Mouse (Mus musculus) kidney, postnatal 0 days (tissue): Measurements from ENCODE around the gene Wdr59. TPM values are rescaled to one million over a fixed set of nuclear protein-coding genes. Genes with fewer than 3 reads are reported as not detected.
A peak's percentile ranks its signal among the peaks of the same experiment; 100 is the strongest.

Experiments used
- ATAC-seq: fragments of 200-750 bp; cut with Nextera tagmentation; replicated peaks from 2 replicates; pipeline ENCODE4 v1.8.0; 2017; ENCODE audit warnings: low read depth, moderate number of reproducible peaks, moderate TSS enrichment, moderate library complexity; ENCODE audit not compliant: low FRiP score
- DNase-seq: peaks from one replicate; pipeline ENCODE4 v3.0.0-alpha.2; 2016; ENCODE audit warnings: low spot score
- H3K27ac ChIP-seq: fragments of 300-500 bp; sonication (generic); 2 replicates; pipeline ENCODE4 v1.5.1; 2014; ENCODE audit warnings: mild to moderate bottlenecking
- H3K27me3 ChIP-seq: fragments of 300-500 bp; sonication (generic); 2 replicates; pipeline ENCODE4 v1.6.1; 2014; ENCODE audit warnings: low read length, mixed read lengths; ENCODE audit not compliant: insufficient read depth
- H3K36me3 ChIP-seq: fragments of 300-500 bp; sonication (generic); 2 replicates; pipeline ENCODE4 v1.6.1; 2014; ENCODE audit warnings: low read length, mixed read lengths; ENCODE audit not compliant: insufficient read depth
- H3K4me1 ChIP-seq: fragments of 300-500 bp; sonication (generic); replicated peaks from 2 replicates; pipeline ENCODE4 v1.6.1; 2014; ENCODE audit warnings: antibody characterized with exemption, low read length, mixed read lengths; ENCODE audit not compliant: insufficient read depth
- H3K4me2 ChIP-seq: fragments of 300-500 bp; sonication (generic); 2 replicates; pipeline ENCODE4 v1.6.1; 2014; ENCODE audit warnings: mild to moderate bottlenecking, low read length, moderate library complexity, mixed read lengths
- H3K4me3 ChIP-seq: fragments of 300-500 bp; sonication (generic); replicated peaks from 2 replicates; pipeline ENCODE4 v1.5.1; 2014; ENCODE audit warnings: low read depth, low read length
- H3K9ac ChIP-seq: fragments of 300-500 bp; sonication (generic); 2 replicates; pipeline ENCODE4 v1.6.1; 2014; ENCODE audit warnings: low read depth, low read length
- H3K9me3 ChIP-seq: fragments of 300-500 bp; sonication (generic); replicated peaks from 2 replicates; pipeline ENCODE4 v1.6.1; 2016; ENCODE audit warnings: low read length, inconsistent platforms, mixed read lengths
- CTCF ChIP-seq: IDR thresholded peaks from 2 replicates; pipeline ENCODE4 v1.5.1; 2016; ENCODE audit warnings: antibody characterized with exemption, low read depth, mild to moderate bottlenecking, moderate library complexity
- WGBS: fragments of 180-500 bp; shearing (Covaris S2); extraction: QIAGEN DNeasy Blood & Tissue Kit; methylation state at CpG from one replicate; pipeline ENCODE4 v1.1.7; 2014; 5-methylcytosine and 5-hydroxymethylcytosine counted together
- polyA plus RNA-seq: library from polyadenylated mRNA; unstranded; fragments of >200 nt; fragmentation: Nextera tagmentation; extraction: Ambion mirVana; gene quantifications from 2 replicates; pipeline ENCODE4 v1.2.1, GENCODE M21; 2015

Gene Wdr59
- polyA plus RNA-seq, 1 experiment from 2014 or later: 3.2 TPM

DNA sequence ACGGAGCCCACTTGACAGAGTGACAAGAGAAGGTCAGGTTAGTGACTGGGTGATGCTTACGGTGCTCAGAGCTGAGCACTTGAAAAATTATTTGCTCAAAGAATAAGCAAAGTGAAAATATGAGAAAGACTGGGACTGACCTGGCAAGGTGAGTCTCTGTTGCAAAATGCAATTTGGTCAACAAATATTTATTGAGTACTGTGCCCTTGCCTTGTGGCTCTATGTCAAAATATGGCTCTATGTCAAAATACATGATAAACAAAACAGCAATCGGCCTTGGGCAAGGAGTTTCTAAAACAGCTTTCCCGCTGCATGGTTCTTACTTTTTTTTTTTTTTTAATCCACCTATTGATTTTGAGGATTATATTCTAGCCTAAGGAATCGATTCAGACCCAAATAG, 13.6 kb upstream of the Wdr59 start:
- peak overlapping the region; percentile 95; the same call in 1 of the 2 replicates for H3K4me3 ChIP-seq
- H3K36me3 ChIP-seq: no peaks in the 10 kb centered on the region
- no peak overlapping the region for H3K27ac ChIP-seq
- no peak for TF ChIP-seq CTCF
- H3K4me1 ChIP-seq: peaks cover 6% of the 10 kb centered on the region
- DNase-seq: no peak
- 33% methylated on average over 5 of the region's 5 CpGs for WGBS
- ATAC-seq: no peak
- H3K9me3 ChIP-seq: no peaks in the 10 kb centered on the region
- H3K9ac ChIP-seq: no peak overlapping the region
- no peaks in the 10 kb centered on the region for H3K27me3 ChIP-seq
- peak overlapping the region; percentile 92 for H3K4me2 ChIP-seq

GRCm38 (mm10) chr8:111533503-111533902, 11.6 kb upstream of the Wdr59 start:
- TF ChIP-seq CTCF: no peak
- Histone ChIP-seq H3K27me3 (no peaks in the 10 kb centered on the region), H3K27ac (no peak overlapping the region), H3K36me3 (no peaks in the 10 kb centered on the region), H3K9ac (no peak overlapping the region), H3K4me1 (peaks cover 4% of the 10 kb centered on the region), H3K4me2 (no peak overlapping the region), H3K9me3 (no peaks in the 10 kb centered on the region), H3K4me3 (no peak overlapping the region)
- WGBS: 73% methylated on average over 4 of the region's 4 CpGs
- no peak for DNase-seq
- no peak for ATAC-seq

DNA sequence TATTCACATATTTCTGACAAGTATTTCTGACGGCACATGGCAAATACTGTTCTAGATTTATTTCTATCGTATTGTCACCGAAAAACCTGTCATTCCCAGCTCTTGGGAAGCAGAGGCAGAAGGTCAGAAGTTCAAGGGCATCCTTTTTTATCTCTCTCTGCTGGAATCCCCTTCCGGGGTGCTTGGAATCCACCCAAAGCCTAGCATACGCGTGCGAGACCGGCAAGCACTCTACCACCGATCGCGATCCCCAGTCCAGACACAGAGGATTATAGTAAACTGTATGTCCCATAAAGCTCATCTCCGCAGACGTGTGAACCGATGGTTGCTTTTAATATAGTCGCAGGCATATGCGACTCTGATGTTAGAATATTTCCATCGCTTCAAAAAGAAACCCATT, 9.7 kb upstream of the Wdr59 start:
- no peak overlapping the region for H3K4me2 ChIP-seq
- no peak for ATAC-seq
- H3K4me1 ChIP-seq: no peaks in the 10 kb centered on the region
- H3K27ac ChIP-seq: no peak overlapping the region
- H3K9ac ChIP-seq: no peak overlapping the region
- WGBS: 85% methylated on average over 17 of the region's 17 CpGs
- no peak overlapping the region for H3K4me3 ChIP-seq
- H3K36me3 ChIP-seq: no peaks in the 10 kb centered on the region
- TF ChIP-seq CTCF: no peak
- DNase-seq: no peak
- H3K9me3 ChIP-seq: no peaks in the 10 kb centered on the region
- H3K27me3 ChIP-seq: no peaks in the 10 kb centered on the region

- ATAC-seq (no peak), DNase-seq (no peak)
- Histone ChIP-seq H3K27me3 (no peaks in the 10 kb centered on the region), H3K4me3 (no peak overlapping the region), H3K4me1 (no peaks in the 10 kb centered on the region), H3K9me3 (no peaks in the 10 kb centered on the region), H3K36me3 (no peaks in the 10 kb centered on the region), H3K4me2 (no peak overlapping the region), H3K9ac (no peak overlapping the region), H3K27ac (no peak overlapping the region)
- WGBS: 78% methylated on average over 12 of the region's 12 CpGs
- no peak for TF ChIP-seq CTCF
Observed at GRCm38 (mm10) chr8:111531191-111531590, 9.3 kb upstream of the Wdr59 start.

DNA sequence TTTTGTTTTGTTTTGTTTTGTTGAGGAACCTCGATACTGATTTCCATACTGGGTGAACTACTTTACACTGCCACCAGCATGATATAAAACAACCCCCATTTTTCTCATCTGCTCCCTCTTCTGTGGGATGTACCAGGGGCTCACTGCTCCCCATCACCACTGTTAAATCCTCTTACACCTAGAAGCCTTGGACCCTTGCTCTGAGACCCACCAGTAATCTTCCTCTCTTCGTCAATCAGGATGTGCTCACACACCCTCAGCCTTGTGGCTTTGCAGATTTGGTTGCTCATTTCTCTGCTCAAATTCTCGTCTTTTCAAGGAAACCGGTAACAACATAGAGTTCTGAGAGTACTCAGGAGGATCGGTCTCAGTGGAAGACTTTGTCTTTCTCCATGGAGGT, 6.2 kb upstream of the Wdr59 start:
- Histone ChIP-seq H3K36me3 (no peaks in the 10 kb centered on the region), H3K4me3 (no peak overlapping the region), H3K9me3 (no peaks in the 10 kb centered on the region), H3K27me3 (no peaks in the 10 kb centered on the region), H3K4me2 (no peak overlapping the region), H3K4me1 (no peaks in the 10 kb centered on the region), H3K9ac (no peak overlapping the region), H3K27ac (no peak overlapping the region)
- ATAC-seq: no peak
- TF ChIP-seq CTCF: no peak
- no peak for DNase-seq
- WGBS: 83% methylated on average over 5 of the region's 5 CpGs

DNA sequence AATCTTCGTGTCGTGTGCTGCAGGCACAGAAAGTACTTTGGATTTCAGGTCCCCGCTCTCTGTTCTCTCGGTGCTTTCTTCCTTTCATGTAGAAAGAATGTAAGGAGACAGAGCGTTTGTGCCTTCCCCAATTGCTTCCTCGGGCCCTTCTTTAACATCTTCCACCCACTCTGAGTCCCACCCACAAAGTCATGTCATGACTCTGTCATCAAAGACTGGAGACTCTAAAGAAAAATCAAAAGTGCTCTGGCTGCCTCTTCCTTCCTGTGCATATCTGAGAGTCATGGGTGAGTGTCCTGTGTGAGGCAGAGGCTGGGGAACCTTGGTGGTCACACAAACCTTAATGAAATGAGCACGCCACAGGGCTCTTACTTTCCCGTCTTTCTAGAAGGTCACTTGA, 5.3 kb upstream of the Wdr59 start:
- Histone ChIP-seq H3K9ac (no peak overlapping the region), H3K4me2 (no peak overlapping the region), H3K9me3 (no peaks in the 10 kb centered on the region), H3K4me3 (no peak overlapping the region), H3K27me3 (no peaks in the 10 kb centered on the region), H3K4me1 (no peaks in the 10 kb centered on the region), H3K36me3 (no peaks in the 10 kb centered on the region), H3K27ac (no peak overlapping the region)
- no peak for TF ChIP-seq CTCF
- 67% methylated on average over 8 of the region's 8 CpGs for WGBS
- ATAC-seq (no peak), DNase-seq (no peak)

GRCm38 (mm10) chr8:111526403-111527024, 4.6 kb upstream of the Wdr59 start:
- TF ChIP-seq CTCF: no peak
- H3K4me2 ChIP-seq: no peak overlapping the region

More at GRCm38 (mm10) chr8:111526403-111527024, 4.6 kb upstream of the Wdr59 start:
- DNase-seq (no peak), ATAC-seq (no peak)
- no peaks in the 10 kb centered on the region for H3K27me3 ChIP-seq
- WGBS: 66% methylated on average over 6 of the region's 6 CpGs
- no peak overlapping the region for H3K9ac ChIP-seq
- H3K4me3 ChIP-seq: no peak overlapping the region
- no peak overlapping the region for H3K27ac ChIP-seq
- no peaks in the 10 kb centered on the region for H3K36me3 ChIP-seq
- no peaks in the 10 kb centered on the region for H3K9me3 ChIP-seq
- no peaks in the 10 kb centered on the region for H3K4me1 ChIP-seq
